Comparison of ENCODE assay signal across 16 mouse cellular contexts in the genomic region with DNA sequence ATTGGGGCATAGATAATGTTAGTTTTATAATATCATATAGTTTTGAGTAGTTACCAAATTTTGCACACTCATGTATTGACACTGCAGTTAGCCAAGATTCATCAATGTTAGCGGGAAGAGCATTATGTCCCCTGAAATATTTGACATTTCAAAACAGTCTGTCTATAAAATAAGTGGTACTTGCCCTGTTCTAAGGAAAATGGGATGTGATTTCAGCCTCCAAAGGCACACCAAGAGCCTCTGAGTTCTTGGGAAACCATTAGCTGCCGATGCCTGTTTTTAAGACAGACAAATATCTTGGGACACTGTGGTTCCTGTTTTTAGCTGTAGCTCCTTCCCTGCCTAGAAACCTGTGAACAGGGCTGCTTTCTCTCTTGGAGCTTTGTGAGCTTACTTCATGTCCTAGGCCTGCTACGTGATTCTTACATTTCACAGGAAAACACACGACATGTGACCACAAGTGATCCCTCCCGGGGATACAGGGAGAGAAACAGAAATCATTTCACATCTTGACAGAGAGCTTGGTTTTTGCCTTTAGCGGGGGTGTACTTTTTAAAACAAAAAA. TPM values are rescaled to one million over a fixed set of nuclear protein-coding genes. Genes with fewer than 3 reads are reported as not detected.
DNase-seq lines count a peak whose midpoint lies in the region; ATAC-seq lines count a peak whose summit lies in the region.
"Had no signal": no experiment of that assay in that cellular context is flagged by ENCODE, and none has a peak within 500 bp of the region (broad histone marks: within the 10 kb centered on the region; RNA-seq: fewer than 3 reads in every experiment).

No protein-coding gene starts in this region.

- no peak overlapping the region for H3K9ac ChIP-seq in heart, embryonic 13.5 days
- H3K9ac ChIP-seq: embryonic facial prominence, embryonic 13.5 days; midbrain, embryonic 15.5 days; neural tube, embryonic 12.5 days had no signal

- H3K36me3 ChIP-seq in heart, embryonic 13.5 days: no peaks in the 10 kb centered on the region
- H3K36me3 ChIP-seq: embryonic facial prominence, embryonic 13.5 days; midbrain, embryonic 15.5 days; neural tube, embryonic 12.5 days had no signal

- no peak overlapping the region for H3K27ac ChIP-seq in heart, embryonic 13.5 days (replicated peaks)
- H3K27ac ChIP-seq: embryonic facial prominence, embryonic 13.5 days; midbrain, embryonic 15.5 days; neural tube, embryonic 12.5 days had no signal

- peak overlapping the region; percentile 13; the same call in 1 of the 2 replicates for H3K4me2 ChIP-seq in heart, embryonic 13.5 days
- H3K4me2 ChIP-seq: embryonic facial prominence, embryonic 13.5 days; midbrain, embryonic 15.5 days; neural tube, embryonic 12.5 days had no signal

- no peak for ATAC-seq in heart, embryonic 13.5 days (ENCODE audit: extremely low read depth, insufficient number of reproducible peaks, low FRiP score, low TSS enrichment)
- peak; percentile 29 for ATAC-seq in granulocyte monocyte progenitor cell, adult 5-6 weeks (replicated peaks; ENCODE audit: poor library complexity, severe bottlenecking)
- ATAC-seq: hindbrain, embryonic 16.5 days; midbrain, embryonic 15.5 days had no signal

- WGBS in heart, embryonic 13.5 days: 71% methylated on average over 6 of the region's 6 CpGs

- H3K9me3 ChIP-seq in heart, embryonic 13.5 days: no peaks in the 10 kb centered on the region
- H3K9me3 ChIP-seq: embryonic facial prominence, embryonic 13.5 days; midbrain, embryonic 15.5 days; neural tube, embryonic 12.5 days had no signal

- peaks cover 17% of the 10 kb centered on the region for H3K4me1 ChIP-seq in heart, embryonic 13.5 days

- no peak for DNase-seq in heart, adult 8-10 months (ENCODE audit: low spot score)
- peak; percentile 43 for DNase-seq in thymus, postnatal 0 days (ENCODE audit: low spot score)
- DNase-seq in thymus, adult 18-20 months: no peak
- DNase-seq in naive thymus-derived CD4-positive, alpha-beta T cell, adult 2 months (ENCODE audit: low read depth): peak; percentile 60
- DNase-seq in urinary bladder, postnatal 4 days (ENCODE audit: low spot score in 2 of 2): no peak
- DNase-seq in adrenal gland, postnatal 4 days (ENCODE audit: low spot score in 2 of 2): no peak
- DNase-seq: cerebellum, adult 18-20 months; heart, adult 11 months; kidney, adult 8-10 months; right cerebral cortex, postnatal 25 days had no signal

- H3K4me3 ChIP-seq in heart, embryonic 13.5 days: no peak overlapping the region
- H3K4me3 ChIP-seq: embryonic facial prominence, embryonic 13.5 days; midbrain, embryonic 15.5 days; neural tube, embryonic 12.5 days had no signal

- peaks cover 60% of the 10 kb centered on the region for H3K27me3 ChIP-seq in heart, embryonic 13.5 days (replicated peaks)

RNA-seq across cellular contexts. Expression of a gene that starts 4.0 kb away (rescaled TPM):
- polyA plus RNA-seq in heart, embryonic 13.5 days (2015; fragmentation: Nextera tagmentation; extraction: Ambion mirVana): 1.1 and 2.6 TPM in 2 replicates
- 1 to 10 TPM in 3 of 4 experiments, under 1 TPM in 1; 0.92 to 1.7 (median 1.4) TPM for total RNA-seq in heart, adult 8-10 months (2022)
- polyA plus RNA-seq in thymus, postnatal 0 days (2015; fragmentation: Nextera tagmentation; extraction: Ambion mirVana): 91.7 and 100 TPM in 2 replicates
- 108 and 128 TPM in 2 replicates for total RNA-seq in granulocyte monocyte progenitor cell, adult 5-6 weeks (2014; fragmentation: Nextera tagmentation)
- total RNA-seq in granulocyte monocyte progenitor cell, adult 5-6 weeks (2017): 51.0 and 56.0 TPM in 2 replicates
- total RNA-seq in adrenal gland, postnatal 4 days (2021): 1 to 10 TPM; 4.6 to 6.3 TPM

Comparison
In these comparisons a context has a peak if more than half of its experiments do, and no peak if none do; other contexts are left out.
1. DNase-seq: peak in thymus, postnatal 0 days (single experiment) and naive thymus-derived CD4-positive, alpha-beta T cell, adult 2 months (single experiment); none in heart, adult 8-10 months (single experiment), thymus, adult 18-20 months (0 of 2), urinary bladder, postnatal 4 days (0 of 2) and adrenal gland, postnatal 4 days (0 of 2).
2. RNA of a gene that starts 4.0 kb away (total RNA-seq): 51.0 to 128 TPM in granulocyte monocyte progenitor cell, adult 5-6 weeks; 4.6 to 6.3 TPM in adrenal gland, postnatal 4 days and 0.92 to 1.7 TPM in heart, adult 8-10 months; every median in the first group is over 4 times any median in the second.